ENCODE assay signal across 27 mouse cellular contexts in genomic region chr6:50831725-50832124, GRCm38 (mm10).
DNase-seq lines count a peak whose midpoint lies in the region; ATAC-seq and TF ChIP-seq lines count a peak whose summit lies in the region.
"Had no signal": no experiment of that assay in that cellular context is flagged by ENCODE, and none has a peak within 500 bp of the region (broad histone marks: within the 10 kb centered on the region; RNA-seq: fewer than 3 reads in every experiment).

No protein-coding gene starts in this region.

- no peaks in the 10 kb centered on the region for H3K4me1 ChIP-seq in midbrain, postnatal 0 days (ENCODE audit: insufficient read depth, low read length)
- H3K4me1 ChIP-seq in midbrain, embryonic 10.5 days, result no peaks in the 10 kb centered on the region
- no peaks in the 10 kb centered on the region for H3K4me1 ChIP-seq in hindbrain, embryonic 10.5 days (replicated peaks)
- H3K4me1 ChIP-seq: embryonic facial prominence, embryonic 15.5 days; heart, embryonic 15.5 days; hindbrain, embryonic 15.5 days; limb, embryonic 12.5 days; liver, embryonic 13.5 days; megakaryocyte, embryonic 14.5 days; neural tube, embryonic 12.5 days had no signal

- peak; percentile 30 for DNase-seq in heart, adult 11 months
- DNase-seq in heart, postnatal 10 days, result no peak
- DNase-seq in left cerebral cortex, adult 2 months (ENCODE audit: extremely low spot score in 1 of 2, low spot score in 2 of 2), result no peak
- DNase-seq in left cerebral cortex, postnatal 14 days (ENCODE audit: low spot score in 2 of 2), result no peak
- no peak for DNase-seq in midbrain, postnatal 0 days (ENCODE audit: low spot score)
- DNase-seq in midbrain, embryonic 10.5 days (ENCODE audit: low spot score), result no peak
- DNase-seq in hindbrain, embryonic 10.5 days (ENCODE audit: low spot score), result no peak
- DNase-seq: adrenal gland, postnatal 36 days; cerebellum, adult 9-10 months; gastrocnemius, postnatal 14 days; heart, postnatal 4 days; liver, embryonic 13.5 days; lung, postnatal 14 days; midbrain, embryonic 14.5 days; retina, postnatal 1 day; right cerebral cortex, postnatal 25 days; spleen, adult 18-20 months; thymus, adult 2 months; thymus, postnatal 4 days had no signal

- no peaks in the 10 kb centered on the region for H3K9me3 ChIP-seq in midbrain, postnatal 0 days (ENCODE audit: low read length)
- H3K9me3 ChIP-seq in midbrain, embryonic 10.5 days (replicated peaks), result peaks cover 8% of the 10 kb centered on the region; the same call in 1 of the 2 replicates
- H3K9me3 ChIP-seq in hindbrain, embryonic 10.5 days, result 0 out of 2 replicates have a peak, but pooled peaks cover 7% of the 10 kb centered on the region
- H3K9me3 ChIP-seq: heart, embryonic 15.5 days; hindbrain, embryonic 15.5 days; limb, embryonic 12.5 days; liver, embryonic 13.5 days; neural tube, embryonic 12.5 days had no signal

- H3K27ac ChIP-seq in left cerebral cortex, adult 2 months, result no peak overlapping the region
- no peak overlapping the region for H3K27ac ChIP-seq in midbrain, postnatal 0 days (ENCODE audit: low read depth, low read length)
- no peak overlapping the region for H3K27ac ChIP-seq in midbrain, embryonic 10.5 days (replicated peaks)
- no peak overlapping the region for H3K27ac ChIP-seq in hindbrain, embryonic 10.5 days
- H3K27ac ChIP-seq: embryonic facial prominence, embryonic 15.5 days; heart, embryonic 15.5 days; hindbrain, embryonic 15.5 days; kidney, embryonic 15.5 days; limb, embryonic 12.5 days; liver, embryonic 13.5 days; neural tube, embryonic 12.5 days had no signal

- H3K4me2 ChIP-seq in midbrain, postnatal 0 days (ENCODE audit: low read depth, low read length, poor library complexity, severe bottlenecking), result no peak overlapping the region
- H3K4me2 ChIP-seq: embryonic facial prominence, embryonic 15.5 days; heart, embryonic 15.5 days; hindbrain, embryonic 15.5 days; kidney, embryonic 15.5 days; limb, embryonic 12.5 days; liver, embryonic 13.5 days; neural tube, embryonic 12.5 days had no signal

- no peak overlapping the region for H3K4me3 ChIP-seq in left cerebral cortex, adult 2 months
- no peak overlapping the region for H3K4me3 ChIP-seq in midbrain, postnatal 0 days (ENCODE audit: low read depth, low read length)
- no peak overlapping the region for H3K4me3 ChIP-seq in midbrain, embryonic 10.5 days
- no peak overlapping the region for H3K4me3 ChIP-seq in hindbrain, embryonic 10.5 days
- H3K4me3 ChIP-seq: embryonic facial prominence, embryonic 15.5 days; heart, embryonic 15.5 days; hindbrain, embryonic 15.5 days; kidney, embryonic 15.5 days; limb, embryonic 12.5 days; liver, embryonic 13.5 days; megakaryocyte, embryonic 14.5 days; neural tube, embryonic 12.5 days had no signal

- 81% methylated on average over 5 of the region's 5 CpGs for WGBS in midbrain, postnatal 0 days
- 83% methylated on average over 5 of the region's 5 CpGs for WGBS in midbrain, embryonic 10.5 days
- 72% methylated on average over 5 of the region's 5 CpGs for WGBS in hindbrain, embryonic 10.5 days

- no peaks in the 10 kb centered on the region for H3K36me3 ChIP-seq in midbrain, postnatal 0 days (ENCODE audit: insufficient read depth, low read length)
- no peaks in the 10 kb centered on the region for H3K36me3 ChIP-seq in midbrain, embryonic 10.5 days
- H3K36me3 ChIP-seq in hindbrain, embryonic 10.5 days, result no peaks in the 10 kb centered on the region
- H3K36me3 ChIP-seq: embryonic facial prominence, embryonic 15.5 days; heart, embryonic 15.5 days; hindbrain, embryonic 15.5 days; kidney, embryonic 15.5 days; limb, embryonic 12.5 days; liver, embryonic 13.5 days; neural tube, embryonic 12.5 days had no signal

- no peak overlapping the region for H3K9ac ChIP-seq in midbrain, postnatal 0 days (replicated peaks; ENCODE audit: low read length, poor library complexity, severe bottlenecking)
- H3K9ac ChIP-seq: embryonic facial prominence, embryonic 15.5 days; heart, embryonic 15.5 days; hindbrain, embryonic 15.5 days; kidney, embryonic 15.5 days; limb, embryonic 12.5 days; liver, embryonic 13.5 days; neural tube, embryonic 12.5 days had no signal

- intact Hi-C loops in heart, postnatal 10 days (cut with DNase I), result no loop called here
- intact Hi-C loops in left cerebral cortex, adult 2 months (cut with DNase I), result no loop called here
- intact Hi-C loops in left cerebral cortex, postnatal 14 days (cut with DNase I), result no loop called here

- TF ChIP-seq CTCF in left cerebral cortex, adult 2 months (IDR thresholded peaks at IDR 0.05), result peak; percentile 12
- peak; percentile 15; the same call in 1 of the 2 replicates for TF ChIP-seq CTCF in midbrain, postnatal 0 days (IDR thresholded peaks at IDR 0.05)

- no peaks in the 10 kb centered on the region for H3K27me3 ChIP-seq in midbrain, postnatal 0 days (ENCODE audit: insufficient read depth, low read length)
- no peaks in the 10 kb centered on the region for H3K27me3 ChIP-seq in midbrain, embryonic 10.5 days (ENCODE audit: low read depth, poor library complexity, severe bottlenecking)
- no peaks in the 10 kb centered on the region for H3K27me3 ChIP-seq in hindbrain, embryonic 10.5 days (ENCODE audit: insufficient read depth, poor library complexity, severe bottlenecking)
- H3K27me3 ChIP-seq: embryonic facial prominence, embryonic 15.5 days; heart, embryonic 15.5 days; hindbrain, embryonic 15.5 days; kidney, embryonic 15.5 days; limb, embryonic 12.5 days; liver, embryonic 13.5 days; megakaryocyte, embryonic 14.5 days; neural tube, embryonic 12.5 days had no signal

- no peak for ATAC-seq in midbrain, postnatal 0 days (ENCODE audit: low FRiP score)
- ATAC-seq: forebrain, embryonic 16.5 days had no signal
